26 mouse cellular contexts compared by ENCODE assay signal in genomic region chr12:17487336-17487735, GRCm38 (mm10). TPM values are rescaled to one million over a fixed set of nuclear protein-coding genes. Genes with fewer than 3 reads are reported as not detected.
DNase-seq lines count a peak whose midpoint lies in the region; ATAC-seq and TF ChIP-seq lines count a peak whose summit lies in the region.
"Had no signal": no experiment of that assay in that cellular context is flagged by ENCODE, and none has a peak within 500 bp of the region (broad histone marks: within the 10 kb centered on the region; RNA-seq: fewer than 3 reads in every experiment).

No protein-coding gene starts in this region.

- no peak overlapping the region for H3K27ac ChIP-seq in forebrain, embryonic 16.5 days (ENCODE audit: low read length)
- no peak overlapping the region for H3K27ac ChIP-seq in forebrain, embryonic 11.5 days (ENCODE audit: low read depth, low read length)
- no peak overlapping the region for H3K27ac ChIP-seq in midbrain, embryonic 16.5 days (ENCODE audit: low read length)
- no peak overlapping the region for H3K27ac ChIP-seq in midbrain, embryonic 14.5 days (replicated peaks; ENCODE audit: low read depth, low read length)
- H3K27ac ChIP-seq: forebrain, embryonic 10.5 days; hindbrain, embryonic 12.5 days; kidney, postnatal 0 days; limb, embryonic 10.5 days; macrophage; neural tube, embryonic 12.5 days had no signal

- peaks cover 11% of the 10 kb centered on the region for H3K4me1 ChIP-seq in forebrain, embryonic 16.5 days (replicated peaks; ENCODE audit: control insufficient read depth, insufficient read depth, low read length)
- no peaks in the 10 kb centered on the region for H3K4me1 ChIP-seq in forebrain, embryonic 11.5 days (replicated peaks; ENCODE audit: control insufficient read depth, insufficient read depth, low read length)
- H3K4me1 ChIP-seq in midbrain, embryonic 16.5 days (ENCODE audit: control insufficient read depth, insufficient read depth, low read length), result no peaks in the 10 kb centered on the region
- H3K4me1 ChIP-seq in midbrain, embryonic 14.5 days (ENCODE audit: control insufficient read depth, insufficient read depth, low read length), result no peaks in the 10 kb centered on the region
- H3K4me1 ChIP-seq: limb, embryonic 10.5 days; neural tube, embryonic 12.5 days had no signal

- H3K27me3 ChIP-seq in forebrain, embryonic 16.5 days (replicated peaks; ENCODE audit: control insufficient read depth, insufficient read depth, low read length), result no peaks in the 10 kb centered on the region
- H3K27me3 ChIP-seq in forebrain, embryonic 11.5 days (ENCODE audit: control insufficient read depth, insufficient read depth, low read length), result no peaks in the 10 kb centered on the region
- no peaks in the 10 kb centered on the region for H3K27me3 ChIP-seq in midbrain, embryonic 16.5 days (ENCODE audit: control insufficient read depth, insufficient read depth, low read depth, low read length)
- H3K27me3 ChIP-seq in midbrain, embryonic 14.5 days (ENCODE audit: control insufficient read depth, insufficient read depth, low read length), result no peaks in the 10 kb centered on the region
- H3K27me3 ChIP-seq: hindbrain, embryonic 12.5 days; neural tube, embryonic 12.5 days had no signal

- no peaks in the 10 kb centered on the region for H3K36me3 ChIP-seq in forebrain, embryonic 16.5 days (ENCODE audit: control insufficient read depth, insufficient read depth)
- H3K36me3 ChIP-seq in forebrain, embryonic 11.5 days (ENCODE audit: control insufficient read depth, insufficient read depth, low read length), result no peaks in the 10 kb centered on the region
- no peaks in the 10 kb centered on the region for H3K36me3 ChIP-seq in midbrain, embryonic 16.5 days (ENCODE audit: control insufficient read depth, insufficient read depth, low read length)
- no peaks in the 10 kb centered on the region for H3K36me3 ChIP-seq in midbrain, embryonic 14.5 days (ENCODE audit: control insufficient read depth, insufficient read depth, low read length)
- H3K36me3 ChIP-seq: forebrain, embryonic 10.5 days; hindbrain, embryonic 12.5 days; limb, embryonic 10.5 days; neural tube, embryonic 12.5 days had no signal

- no peak overlapping the region for H3K4me3 ChIP-seq in forebrain, embryonic 16.5 days (replicated peaks; ENCODE audit: low read length)
- no peak overlapping the region for H3K4me3 ChIP-seq in forebrain, embryonic 11.5 days (ENCODE audit: low read depth, low read length)
- no peak overlapping the region for H3K4me3 ChIP-seq in midbrain, embryonic 16.5 days (ENCODE audit: low read depth, low read length)
- H3K4me3 ChIP-seq in midbrain, embryonic 14.5 days (replicated peaks; ENCODE audit: low read depth, low read length), result no peak overlapping the region
- H3K4me3 ChIP-seq: forebrain, embryonic 10.5 days; hindbrain, embryonic 12.5 days; limb, embryonic 10.5 days; neural tube, embryonic 12.5 days had no signal

- WGBS in forebrain, embryonic 16.5 days, result 26% methylated on average over 1 of the region's 1 CpGs
- 27% methylated on average over 1 of the region's 1 CpGs for WGBS in forebrain, embryonic 11.5 days
- WGBS in midbrain, embryonic 16.5 days, result 21% methylated on average over 1 of the region's 1 CpGs
- WGBS in midbrain, embryonic 14.5 days, result 25% methylated on average over 1 of the region's 1 CpGs

- H3K9me3 ChIP-seq in forebrain, embryonic 16.5 days (ENCODE audit: control insufficient read depth, low read length), result no peaks in the 10 kb centered on the region
- no peaks in the 10 kb centered on the region for H3K9me3 ChIP-seq in forebrain, embryonic 11.5 days (ENCODE audit: control insufficient read depth, low read length)
- H3K9me3 ChIP-seq in midbrain, embryonic 16.5 days (replicated peaks; ENCODE audit: control insufficient read depth, low read length, poor library complexity, severe bottlenecking), result no peaks in the 10 kb centered on the region
- H3K9me3 ChIP-seq in midbrain, embryonic 14.5 days (ENCODE audit: control insufficient read depth, low read length), result no peaks in the 10 kb centered on the region
- H3K9me3 ChIP-seq: forebrain, embryonic 10.5 days; hindbrain, embryonic 12.5 days; limb, embryonic 10.5 days; neural tube, embryonic 12.5 days had no signal

- H3K4me2 ChIP-seq in forebrain, embryonic 16.5 days (ENCODE audit: low read length), result no peak overlapping the region
- no peak overlapping the region for H3K4me2 ChIP-seq in forebrain, embryonic 11.5 days (ENCODE audit: low read depth, low read length, severe bottlenecking)
- no peak overlapping the region for H3K4me2 ChIP-seq in midbrain, embryonic 16.5 days (ENCODE audit: low read length)
- H3K4me2 ChIP-seq in midbrain, embryonic 14.5 days (ENCODE audit: low read length), result no peak overlapping the region
- H3K4me2 ChIP-seq: heart, embryonic 11.5 days; hindbrain, embryonic 12.5 days; neural tube, embryonic 12.5 days had no signal

- no peak for TF ChIP-seq POLR2A in brain, embryonic 14.5 days (IDR thresholded peaks at IDR 0.05; ENCODE audit: borderline replicate concordance, extremely low read depth, insufficient read depth, insufficient read length, poor library complexity, severe bottlenecking)

- no peak for TF ChIP-seq CTCF in brain, embryonic 14.5 days (IDR thresholded peaks at IDR 0.05; ENCODE audit: borderline replicate concordance, extremely low read depth, insufficient read depth, insufficient read length)

- no peak overlapping the region for H3K9ac ChIP-seq in forebrain, embryonic 16.5 days (replicated peaks; ENCODE audit: low read depth, low read length)
- H3K9ac ChIP-seq in forebrain, embryonic 11.5 days (ENCODE audit: low read length), result no peak overlapping the region
- H3K9ac ChIP-seq in midbrain, embryonic 16.5 days (ENCODE audit: low read depth, low read length), result no peak overlapping the region
- H3K9ac ChIP-seq in midbrain, embryonic 14.5 days (replicated peaks; ENCODE audit: low read length), result no peak overlapping the region
- H3K9ac ChIP-seq: hindbrain, embryonic 12.5 days; liver, postnatal 0 days; neural tube, embryonic 12.5 days had no signal

- 0 out of 2 replicates have a peak, but pooled peaks have one; percentile 26 for ATAC-seq in forebrain, embryonic 16.5 days
- ATAC-seq in forebrain, embryonic 11.5 days (replicated peaks; ENCODE audit: low FRiP score), result no peak
- ATAC-seq in midbrain, embryonic 16.5 days, result 0 out of 2 replicates have a peak, but pooled peaks have one; percentile 44
- no peak for ATAC-seq in midbrain, embryonic 14.5 days (ENCODE audit: low FRiP score, low TSS enrichment)
- ATAC-seq: activated CD4-positive, CD25-positive, alpha-beta regulatory T cell, adult 4 months; CD4-positive, CD25-positive, alpha-beta regulatory T cell, adult 4 months; liver, postnatal 0 days; lung, postnatal 0 days had no signal

- no peak for DNase-seq in forebrain, embryonic 11.5 days (ENCODE audit: low spot score)
- no peak for DNase-seq in midbrain, embryonic 14.5 days
- DNase-seq in 416B (ENCODE audit: low read depth), result peak; percentile 13
- DNase-seq in brain, embryonic 14.5 days (ENCODE audit: low read depth), result peak; percentile 28
- no peak for DNase-seq in kidney, postnatal 4 days
- no peak for DNase-seq in layer of hippocampus, adult 11-12 months (ENCODE audit: low spot score)
- DNase-seq: adrenal gland, postnatal 14 days; cerebellum, adult 11 months; cerebellum, adult 9-11 months; gastrocnemius, postnatal 10 days; kidney, adult 2 months; liver; liver, postnatal 0 days; right cerebral cortex, postnatal 4 days had no signal

RNA-seq across cellular contexts. Expression of gene Odc1, which starts 57.3 kb away (rescaled TPM):
- polyA plus RNA-seq in forebrain, embryonic 16.5 days (2015; fragmentation: Nextera tagmentation; extraction: Ambion mirVana), result 217 and 246 TPM in 2 replicates
- 339 and 354 TPM in 2 replicates for polyA plus RNA-seq in forebrain, embryonic 11.5 days (2014; fragmentation: Nextera tagmentation; extraction: Ambion mirVana)
- polyA plus RNA-seq in midbrain, embryonic 16.5 days (2015; fragmentation: Nextera tagmentation; extraction: Ambion mirVana), result 113 and 132 TPM in 2 replicates
- polyA plus RNA-seq in midbrain, embryonic 14.5 days (2014; fragmentation: Nextera tagmentation; extraction: Ambion mirVana), result 149 and 192 TPM in 2 replicates
- polyA plus RNA-seq in brain, embryonic 14.5 days (2012; rRNA removed), result 247 and 301 TPM in 2 replicates

Comparison
In these comparisons a context has a peak if more than half of its experiments do, and no peak if none do; other contexts are left out.
1. ATAC-seq: peak in forebrain, embryonic 16.5 days (single experiment) and midbrain, embryonic 16.5 days (single experiment); none in forebrain, embryonic 11.5 days (single experiment) and midbrain, embryonic 14.5 days (single experiment).
2. DNase-seq: peak in 416B (single experiment) and brain, embryonic 14.5 days (single experiment); none in forebrain, embryonic 11.5 days (single experiment), midbrain, embryonic 14.5 days (single experiment), kidney, postnatal 4 days (0 of 2) and layer of hippocampus, adult 11-12 months (single experiment).